Mouse (Mus musculus): ENCODE results near the gene Ybx1. TPM values are rescaled to one million over a fixed set of nuclear protein-coding genes. Genes with fewer than 3 reads are reported as not detected.

Gene Ybx1
- 1,059 and 1,113 TPM in 2 replicates for polyA plus RNA-seq (2016; fragmentation: Nextera tagmentation; extraction: Ambion mirVana)

GRCm38 (mm10) chr4:119294415-119295133 is at the start of gene Ybx1:
Gene Ybx1, minus strand, starts transcription at chr4:119294604.
- Histone ChIP-seq H3K36me3 (peaks cover 5% of the 10 kb centered on the region; the same call in 1 of the 2 replicates), H3K4me2 (replicated peaks) (peak within 1 kb of the TSS; percentile 86), H3K4me1 (peaks cover 19% of the 10 kb centered on the region), H3K9me3 (no peaks in the 10 kb centered on the region), H3K4me3 (peak within 1 kb of the TSS; percentile 98), H3K27me3 (no peaks in the 10 kb centered on the region), H3K27ac (peak within 1 kb of the TSS; percentile 92), H3K9ac (peak within 1 kb of the TSS; percentile 97)
- peak; percentile 98 for ATAC-seq (ENCODE audit: insufficient number of reproducible peaks, insufficient read depth, low FRiP score, low TSS enrichment)
- WGBS: under 1% methylated on average over 61 of the region's 61 CpGs

- H3K9ac ChIP-seq: no peak overlapping the region
These were observed 44.5 kb upstream of the Ybx1 start for GRCm38 (mm10) chr4:119338861-119339361.

GRCm38 (mm10) chr4:119338422-119338821 is 44.0 kb upstream of the Ybx1 start:
- Histone ChIP-seq H3K4me1 (peaks cover 2% of the 10 kb centered on the region; the same call in 1 of the 2 replicates), H3K9me3 (no peaks in the 10 kb centered on the region), H3K4me2 (replicated peaks) (peak overlapping the region; percentile 31; the same call in 1 of the 2 replicates), H3K36me3 (no peaks in the 10 kb centered on the region), H3K4me3 (no peak overlapping the region), H3K27me3 (no peaks in the 10 kb centered on the region), H3K9ac (no peak overlapping the region), H3K27ac (no peak overlapping the region)
- WGBS: 72% methylated on average over 4 of the region's 4 CpGs
- peak; percentile 64; the same call in 1 of the 2 replicates for ATAC-seq (ENCODE audit: insufficient number of reproducible peaks, insufficient read depth, low FRiP score, low TSS enrichment)

More at GRCm38 (mm10) chr4:119338861-119339361, 44.5 kb upstream of the Ybx1 start:
- Histone ChIP-seq H3K9me3 (no peaks in the 10 kb centered on the region), H3K4me3 (no peak overlapping the region), H3K4me1 (peaks cover 2% of the 10 kb centered on the region; the same call in 1 of the 2 replicates), H3K36me3 (no peaks in the 10 kb centered on the region), H3K27me3 (no peaks in the 10 kb centered on the region), H3K27ac (no peak overlapping the region), H3K4me2 (replicated peaks) (peak overlapping the region; percentile 31; the same call in 1 of the 2 replicates)
- ATAC-seq (ENCODE audit: insufficient number of reproducible peaks, insufficient read depth, low FRiP score, low TSS enrichment): peak; percentile 74
- 3% methylated on average over 10 of the region's 10 CpGs for WGBS

GRCm38 (mm10) chr4:119333487-119333886 is 39.1 kb upstream of the Ybx1 start:
- Histone ChIP-seq H3K36me3 (no peaks in the 10 kb centered on the region), H3K9me3 (no peaks in the 10 kb centered on the region), H3K27ac (no peak overlapping the region), H3K9ac (no peak overlapping the region), H3K4me2 (replicated peaks) (no peak overlapping the region), H3K4me3 (no peak overlapping the region), H3K27me3 (no peaks in the 10 kb centered on the region), H3K4me1 (no peaks in the 10 kb centered on the region; the same call in 1 of the 2 replicates)
- no peak for ATAC-seq (ENCODE audit: insufficient number of reproducible peaks, insufficient read depth, low FRiP score, low TSS enrichment)
- 84% methylated on average over 6 of the region's 6 CpGs for WGBS

GRCm38 (mm10) chr4:119320896-119321550 is 26.6 kb upstream of the Ybx1 start:
- 26% methylated on average over 10 of the region's 10 CpGs for WGBS
- ATAC-seq (ENCODE audit: insufficient number of reproducible peaks, insufficient read depth, low FRiP score, low TSS enrichment): 0 out of 2 replicates have a peak, but pooled peaks have one; percentile 42
- peak overlapping the region; percentile 89 for H3K27ac ChIP-seq
- peak overlapping the region; percentile 65 for H3K9ac ChIP-seq
- H3K4me3 ChIP-seq: peak overlapping the region; percentile 85
- H3K36me3 ChIP-seq: peaks cover 27% of the 10 kb centered on the region
- H3K9me3 ChIP-seq: no peaks in the 10 kb centered on the region
- peaks cover 14% of the 10 kb centered on the region for H3K4me1 ChIP-seq
- no peaks in the 10 kb centered on the region for H3K27me3 ChIP-seq
- H3K4me2 ChIP-seq (replicated peaks): peak overlapping the region; percentile 87

- Histone ChIP-seq H3K27ac (peak within 1 kb of the TSS; percentile 89), H3K4me3 (peak within 1 kb of the TSS; percentile 85), H3K4me1 (peaks cover 14% of the 10 kb centered on the region), H3K4me2 (replicated peaks) (peak within 1 kb of the TSS; percentile 87), H3K27me3 (no peaks in the 10 kb centered on the region), H3K9ac (peak within 1 kb of the TSS; percentile 65), H3K9me3 (no peaks in the 10 kb centered on the region), H3K36me3 (peaks cover 34% of the 10 kb centered on the region)
- peak; percentile 96 for ATAC-seq (ENCODE audit: insufficient number of reproducible peaks, insufficient read depth, low FRiP score, low TSS enrichment)
- under 1% methylated on average over 44 of the region's 44 CpGs for WGBS
These were observed 25.9 kb upstream of the Ybx1 start, which contains the start of gene Ppih for GRCm38 (mm10) chr4:119320131-119320830. Gene Ppih, minus strand, starts transcription at chr4:119320546.

GRCm38 (mm10) chr4:119313756-119314155 is 19.4 kb upstream of the Ybx1 start:
- peaks cover 75% of the 10 kb centered on the region for H3K36me3 ChIP-seq
- no peaks in the 10 kb centered on the region for H3K27me3 ChIP-seq
- H3K27ac ChIP-seq: no peak overlapping the region
- no peak overlapping the region for H3K4me2 ChIP-seq (replicated peaks)
- no peaks in the 10 kb centered on the region for H3K9me3 ChIP-seq
- no peaks in the 10 kb centered on the region for H3K4me1 ChIP-seq
- WGBS: 74% methylated on average over 1 of the region's 1 CpGs
- no peak for ATAC-seq (ENCODE audit: insufficient number of reproducible peaks, insufficient read depth, low FRiP score, low TSS enrichment)
- no peak overlapping the region for H3K4me3 ChIP-seq
- no peak overlapping the region for H3K9ac ChIP-seq

- Histone ChIP-seq H3K36me3 (peaks cover 30% of the 10 kb centered on the region), H3K4me1 (no peaks in the 10 kb centered on the region), H3K4me2 (replicated peaks) (no peak overlapping the region), H3K4me3 (no peak overlapping the region), H3K27me3 (no peaks in the 10 kb centered on the region), H3K9me3 (no peaks in the 10 kb centered on the region), H3K27ac (no peak overlapping the region), H3K9ac (no peak overlapping the region)
- ATAC-seq (ENCODE audit: insufficient number of reproducible peaks, insufficient read depth, low FRiP score, low TSS enrichment): no peak
- WGBS: 73% methylated on average over 5 of the region's 5 CpGs
These were observed 11.0 kb upstream of the Ybx1 start for GRCm38 (mm10) chr4:119305418-119305817.

GRCm38 (mm10) chr4:119303291-119303690 is 8.9 kb upstream of the Ybx1 start:
- Histone ChIP-seq H3K4me2 (replicated peaks) (no peak overlapping the region), H3K9ac (no peak overlapping the region), H3K4me1 (no peaks in the 10 kb centered on the region), H3K4me3 (no peak overlapping the region), H3K27me3 (no peaks in the 10 kb centered on the region), H3K27ac (no peak overlapping the region), H3K9me3 (no peaks in the 10 kb centered on the region), H3K36me3 (peaks cover 16% of the 10 kb centered on the region)
- no peak for ATAC-seq (ENCODE audit: insufficient number of reproducible peaks, insufficient read depth, low FRiP score, low TSS enrichment)
- 95% methylated on average over 8 of the region's 8 CpGs for WGBS

- H3K4me1 ChIP-seq: 0 out of 2 replicates have a peak, but pooled peaks cover 3% of the 10 kb centered on the region
- WGBS: 87% methylated on average over 3 of the region's 3 CpGs
- peaks cover under 1% of the 10 kb centered on the region; the same call in 1 of the 2 replicates for H3K36me3 ChIP-seq
- no peaks in the 10 kb centered on the region for H3K27me3 ChIP-seq
- no peak for ATAC-seq (ENCODE audit: insufficient number of reproducible peaks, insufficient read depth, low FRiP score, low TSS enrichment)
- no peak overlapping the region for H3K4me3 ChIP-seq
- H3K27ac ChIP-seq: no peak overlapping the region
- H3K9me3 ChIP-seq: no peaks in the 10 kb centered on the region
- no peak overlapping the region for H3K9ac ChIP-seq
- no peak overlapping the region for H3K4me2 ChIP-seq (replicated peaks)
These were observed 7.4 kb upstream of the Ybx1 start for GRCm38 (mm10) chr4:119301777-119302176.

- H3K4me3 ChIP-seq: no peak overlapping the region
- H3K9me3 ChIP-seq: no peaks in the 10 kb centered on the region
- no peaks in the 10 kb centered on the region for H3K36me3 ChIP-seq
- no peak overlapping the region for H3K27ac ChIP-seq
- no peaks in the 10 kb centered on the region for H3K27me3 ChIP-seq
- 93% methylated on average over 3 of the region's 3 CpGs for WGBS
- H3K4me1 ChIP-seq: 0 out of 2 replicates have a peak, but pooled peaks cover 3% of the 10 kb centered on the region
- ATAC-seq (ENCODE audit: insufficient number of reproducible peaks, insufficient read depth, low FRiP score, low TSS enrichment): no peak
- no peak overlapping the region for H3K9ac ChIP-seq
- no peak overlapping the region for H3K4me2 ChIP-seq (replicated peaks)
These were observed 6.4 kb upstream of the Ybx1 start for GRCm38 (mm10) chr4:119300761-119301160.
